Mouse (Mus musculus): ENCODE data around the gene Gm29776.

Gm29776 gene

DNA sequence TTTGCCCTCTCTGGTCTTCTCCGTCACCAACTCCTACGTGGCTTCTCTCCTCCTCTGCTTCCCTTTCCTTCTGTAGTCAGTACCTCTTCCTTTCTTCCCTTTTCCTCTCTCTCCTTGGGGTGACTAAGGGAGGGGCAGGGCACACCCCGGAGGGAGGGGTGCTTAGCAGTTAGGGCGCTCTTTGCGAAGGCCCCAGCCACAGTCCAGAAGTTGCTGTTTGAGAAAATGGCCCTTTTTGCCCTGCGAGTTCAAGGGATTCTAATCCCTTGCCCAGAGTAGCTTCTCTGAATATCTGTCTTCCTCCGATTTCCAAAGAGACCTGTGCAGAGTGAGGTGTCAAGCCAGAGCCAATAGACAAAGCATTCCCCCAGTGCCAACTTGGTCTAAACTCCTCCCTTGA lies 13.4 kb upstream of the Gm29776 start, which contains the start of gene Cebpe:
Gene Cebpe (minus strand): TSS at position 101 of the 400 bp plus-strand sequence.
- no peak for DNase-seq (ENCODE audit: extremely low read depth, low read depth, low spot score)

DNA sequence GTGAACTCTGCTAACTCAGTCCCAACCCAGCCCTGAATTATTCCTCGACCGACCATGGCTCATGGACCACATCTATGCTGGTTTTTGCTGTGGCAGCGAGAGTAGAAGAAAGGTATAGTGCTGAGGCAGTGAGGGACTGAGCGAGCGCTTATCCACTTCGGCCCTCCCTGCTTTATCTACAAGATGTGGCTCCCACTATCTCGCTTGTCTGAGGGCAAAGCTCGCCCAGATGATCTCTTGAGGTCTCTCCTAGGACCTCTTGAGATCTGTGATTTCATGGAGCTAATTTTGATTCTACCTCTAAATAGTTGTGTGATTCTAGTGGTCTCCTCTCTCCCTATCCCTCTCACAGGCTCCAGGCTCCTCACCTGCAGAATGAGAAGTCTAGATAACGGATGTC lies 10.4 kb upstream of the Gm29776 start:
- DNase-seq (ENCODE audit: extremely low read depth, low read depth, low spot score) = no peak

DNA sequence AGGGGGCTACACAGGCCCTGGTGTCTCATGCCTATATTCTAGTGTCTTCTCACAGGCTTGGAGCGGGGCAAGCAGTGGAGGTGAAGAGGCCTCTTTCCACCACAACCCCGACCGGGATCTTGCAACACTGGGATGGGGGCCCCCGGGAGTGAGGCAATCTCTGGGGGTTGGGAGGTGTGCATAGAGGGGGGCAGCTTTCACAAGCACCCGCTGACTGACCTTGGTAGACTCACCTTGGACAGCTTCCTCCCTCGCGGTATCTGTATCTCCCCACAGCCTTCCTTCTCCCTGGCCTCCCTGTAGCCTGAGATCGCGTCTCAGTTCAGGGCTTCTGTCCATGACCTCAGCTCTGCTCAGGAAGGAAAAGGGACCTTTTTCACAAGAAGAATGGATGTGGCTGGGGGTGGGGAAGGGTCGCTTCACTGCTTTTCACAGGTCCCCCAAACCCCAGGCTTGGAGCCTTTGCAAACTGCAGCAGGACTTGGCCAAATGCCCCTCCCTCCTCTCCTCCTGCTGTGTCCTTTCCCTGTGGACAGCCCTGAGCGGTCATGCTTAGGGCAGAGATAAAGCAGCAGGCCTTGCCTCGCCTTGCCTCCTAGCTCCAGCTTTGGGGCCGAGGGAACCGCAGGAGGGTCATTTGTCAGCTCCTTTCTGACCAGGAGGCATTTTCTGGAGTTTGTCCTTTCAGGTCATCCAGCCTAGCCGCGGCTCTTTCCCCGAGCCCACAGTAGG lies 8.1 kb upstream of the Gm29776 start:
- DNase-seq (ENCODE audit: extremely low read depth, low read depth, low spot score) = no peak

DNA sequence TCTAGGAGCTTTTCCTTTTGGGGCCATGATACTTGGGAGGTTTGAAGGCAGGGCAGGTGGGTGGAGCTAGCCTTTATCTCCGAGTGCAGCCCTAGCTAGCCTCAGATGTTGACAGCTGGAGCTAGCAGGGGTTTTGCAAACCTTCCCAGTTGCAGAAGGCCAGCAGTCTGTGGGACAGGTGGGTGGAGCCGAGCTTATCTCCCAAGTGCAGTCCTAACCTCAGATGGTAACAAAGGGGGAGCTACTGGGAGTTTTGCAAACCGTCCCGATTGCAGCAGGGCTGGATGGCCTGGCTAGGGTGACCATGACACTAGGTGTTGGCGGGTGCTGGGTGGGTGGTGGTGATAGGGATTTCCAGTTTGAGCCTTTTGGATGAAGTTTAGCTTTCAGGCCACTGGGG lies 7.2 kb upstream of the Gm29776 start:
- DNase-seq (ENCODE audit: extremely low read depth, low read depth, low spot score) = no peak

DNA sequence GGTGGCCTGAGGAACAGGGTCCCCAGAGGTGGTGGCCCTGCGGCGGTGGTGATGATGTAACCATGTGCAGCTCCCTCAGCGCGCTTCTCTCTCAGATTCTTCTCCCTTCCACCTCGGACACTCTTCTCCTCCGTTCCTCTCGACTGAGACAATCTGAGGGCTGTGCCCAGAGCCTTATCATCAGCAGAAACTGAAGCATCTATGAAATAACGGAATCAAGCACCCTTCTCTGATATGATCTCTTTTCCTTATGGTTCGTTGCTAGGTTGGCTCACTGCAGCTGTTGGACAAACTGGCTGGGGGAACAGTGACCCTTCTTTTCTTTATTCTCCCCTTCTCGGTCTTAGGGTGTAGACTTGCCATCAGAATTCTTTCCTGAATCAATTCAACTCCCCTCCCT lies 4.6 kb upstream of the Gm29776 start:
- no peak for DNase-seq (ENCODE audit: extremely low read depth, low read depth, low spot score)

DNA sequence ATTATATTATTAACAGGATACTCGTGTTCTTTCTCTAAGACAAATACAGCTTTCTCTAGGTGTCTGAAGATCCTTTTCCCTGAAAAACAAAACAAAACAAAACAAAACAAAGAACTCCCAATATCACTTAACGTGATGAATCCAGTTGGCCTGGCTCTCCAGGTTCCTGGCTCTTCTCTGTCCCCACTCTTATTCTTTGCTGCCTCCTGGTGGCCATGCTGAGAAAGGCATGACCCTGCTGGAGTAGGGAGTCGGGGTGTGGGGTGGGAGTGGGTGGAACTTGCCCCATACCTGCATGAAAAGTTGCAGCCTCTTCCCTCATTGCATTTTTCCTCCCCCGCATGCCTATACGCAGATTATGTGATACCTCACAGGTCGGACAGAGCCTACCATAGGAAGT lies 2.7 kb upstream of the Gm29776 start:
- DNase-seq (ENCODE audit: extremely low read depth, low read depth, low spot score) = no peak

DNA sequence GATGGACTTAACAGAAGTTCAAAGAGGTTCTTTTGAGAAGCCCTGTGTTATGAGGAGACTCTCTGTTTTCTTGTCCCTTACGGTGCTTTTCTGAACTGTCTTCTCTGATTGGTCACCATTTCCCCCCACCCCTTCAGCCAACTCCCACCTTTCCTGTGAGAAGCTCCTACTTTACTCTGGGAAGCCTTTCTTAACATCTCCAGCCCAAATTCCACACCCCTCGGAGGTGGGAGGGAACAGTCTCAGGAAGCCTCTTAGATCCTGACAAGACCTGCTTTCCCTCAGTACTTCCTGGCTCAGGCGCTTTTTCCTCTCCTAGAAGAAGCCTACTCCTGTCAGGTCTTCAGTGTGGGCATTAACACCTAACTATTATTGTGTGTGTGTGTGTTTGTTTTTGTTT lies 953 bp upstream of the Gm29776 start:
- no peak for DNase-seq (ENCODE audit: extremely low read depth, low read depth, low spot score)

DNA sequence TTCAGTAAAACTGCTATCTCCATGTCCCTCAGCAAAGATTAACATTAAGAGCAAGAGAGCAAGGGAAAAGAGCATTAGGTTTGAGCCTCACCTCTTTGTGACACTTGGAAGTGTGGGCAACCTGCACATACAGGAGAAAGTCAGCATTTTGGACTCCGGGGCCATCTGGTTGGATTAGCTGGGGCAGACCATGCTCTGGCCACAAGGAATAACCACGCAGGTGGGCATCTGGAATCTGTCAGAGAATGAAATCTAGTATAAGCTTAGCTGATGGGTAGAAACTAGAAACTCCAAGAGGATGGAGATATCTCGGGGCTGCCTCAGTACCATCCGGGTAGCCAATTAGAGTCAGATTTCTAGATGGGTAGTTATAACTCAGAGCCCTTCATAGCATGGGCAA lies 1.9 kb downstream of the Gm29776 start:
- DNase-seq (ENCODE audit: extremely low read depth, low read depth, low spot score) = no peak

DNA sequence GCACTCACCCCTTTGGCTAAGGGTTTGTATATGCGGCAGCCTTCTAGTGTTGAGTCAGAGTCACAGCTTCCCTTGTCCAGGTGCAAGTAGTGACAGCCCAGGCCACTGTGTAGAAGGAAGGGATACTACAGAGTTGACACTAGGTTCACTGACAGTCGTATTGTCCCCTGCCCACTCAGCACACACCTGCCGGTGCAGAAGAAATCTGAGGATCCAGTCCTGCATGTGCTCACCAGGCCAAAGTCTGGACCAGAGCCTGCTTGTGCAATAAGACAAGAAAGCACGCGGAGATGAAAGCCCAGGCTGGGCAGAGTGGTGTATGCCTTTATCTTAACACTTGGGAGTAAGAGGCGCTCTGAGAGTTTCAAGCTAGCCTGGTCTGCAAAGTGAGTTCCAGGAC lies 3.6 kb downstream of the Gm29776 start:
- DNase-seq (ENCODE audit: extremely low read depth, low read depth, low spot score) = no peak

DNA sequence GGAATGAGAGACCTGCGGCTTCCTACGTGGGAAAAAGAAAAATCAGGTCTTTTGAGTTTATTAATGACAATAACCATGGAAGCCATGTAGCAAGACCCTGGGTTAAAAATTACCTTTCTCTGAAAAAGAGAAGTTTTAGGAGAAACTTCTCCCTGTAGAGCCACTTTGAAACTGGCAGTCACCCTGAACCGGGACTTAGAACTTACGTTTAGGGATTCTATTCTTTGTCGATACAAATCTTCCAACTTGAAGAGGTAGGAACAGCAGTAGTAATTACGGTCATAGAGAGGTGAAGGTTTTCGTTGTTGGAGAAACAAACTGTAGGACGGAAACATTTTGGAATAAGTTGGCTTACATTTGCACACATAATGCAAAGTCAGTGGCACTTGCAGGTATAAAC lies 11.4 kb downstream of the Gm29776 start:
- DNase-seq (ENCODE audit: extremely low read depth, low read depth, low spot score) = no peak

DNA sequence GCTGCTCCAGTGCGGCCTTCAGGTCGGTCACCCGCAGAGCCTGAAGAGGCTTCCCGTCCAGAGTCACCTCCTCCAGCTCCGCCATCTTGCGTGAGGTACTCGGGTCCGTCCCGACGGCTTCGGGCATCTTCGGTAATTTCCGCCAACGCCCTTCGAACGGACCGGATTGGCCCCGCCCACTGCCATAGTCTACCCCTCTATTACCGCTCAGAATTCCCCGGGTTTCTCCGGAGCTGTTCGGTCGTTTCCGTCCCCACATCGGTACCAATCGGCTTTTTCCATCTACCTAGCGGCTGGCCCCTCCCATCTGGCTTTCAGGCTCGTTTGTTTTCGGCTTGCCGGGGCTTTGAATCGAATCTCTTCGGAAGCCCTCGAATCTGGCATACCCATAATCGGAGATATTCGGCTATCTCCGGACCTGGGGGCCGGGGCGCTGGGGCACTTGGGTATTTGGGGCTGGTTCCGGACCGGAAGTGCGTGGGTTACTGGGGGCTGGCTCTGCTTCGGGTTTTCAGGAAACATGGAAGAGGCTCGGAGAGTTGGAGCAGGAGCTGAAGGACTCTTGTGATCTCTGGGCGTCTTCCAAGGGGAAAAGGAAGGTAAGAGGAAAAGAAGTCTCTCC lies 12.0 kb downstream of the Gm29776 start, which contains the start of gene Acin1:
Gene Acin1 (minus strand): TSS at position 410 of the 622 bp plus-strand sequence.
- DNase-seq (ENCODE audit: extremely low read depth, low read depth, low spot score) = peak; percentile 82

DNA sequence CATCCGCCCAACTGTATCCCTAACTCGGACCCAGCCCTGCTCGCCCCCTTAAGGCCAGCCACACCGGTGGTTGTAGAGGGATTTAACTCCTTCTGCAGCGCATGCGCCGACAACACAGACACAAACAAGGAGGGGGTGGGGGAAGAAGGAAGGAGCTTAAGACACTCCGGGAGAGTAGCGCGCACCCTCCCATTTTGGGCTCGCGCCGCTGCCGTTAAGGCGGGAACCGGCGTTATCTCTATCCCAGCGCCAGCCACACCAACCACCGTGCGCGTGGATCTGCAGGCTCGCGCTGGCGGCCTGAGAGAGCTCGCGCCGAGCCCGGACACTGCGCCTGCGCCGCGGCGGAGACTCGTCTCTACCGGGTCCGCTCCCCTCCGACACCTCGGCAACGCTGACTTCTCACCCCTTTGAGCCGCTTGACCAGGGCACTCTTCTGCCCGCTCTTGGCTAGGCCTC lies 12.5 kb downstream of the Gm29776 start, which contains the start of gene 1700123O20Rik:
Gene 1700123O20Rik (plus strand): TSS at position 154 of the 459 bp plus-strand sequence.
- no peak for DNase-seq (ENCODE audit: extremely low read depth, low read depth, low spot score)

DNA sequence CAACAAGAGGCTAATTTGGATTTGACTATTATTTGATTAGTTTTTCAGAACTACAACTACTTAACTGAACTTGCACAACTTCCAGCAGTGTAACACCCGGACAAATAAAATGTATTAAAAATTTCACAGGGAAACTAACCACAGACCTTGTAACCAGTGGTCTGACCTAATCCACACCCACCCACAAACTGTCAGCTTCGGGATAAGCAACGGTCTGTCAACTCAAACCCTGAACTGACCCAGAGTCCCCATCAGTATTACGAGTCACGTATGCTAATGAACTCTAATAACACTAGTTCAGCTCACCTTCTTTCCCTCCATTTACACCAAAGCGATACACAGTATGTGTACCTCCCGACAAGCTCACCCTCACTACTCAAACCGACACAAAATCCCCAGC lies 13.2 kb downstream of the Gm29776 start:
- no peak for DNase-seq (ENCODE audit: extremely low read depth, low read depth, low spot score)

DNA sequence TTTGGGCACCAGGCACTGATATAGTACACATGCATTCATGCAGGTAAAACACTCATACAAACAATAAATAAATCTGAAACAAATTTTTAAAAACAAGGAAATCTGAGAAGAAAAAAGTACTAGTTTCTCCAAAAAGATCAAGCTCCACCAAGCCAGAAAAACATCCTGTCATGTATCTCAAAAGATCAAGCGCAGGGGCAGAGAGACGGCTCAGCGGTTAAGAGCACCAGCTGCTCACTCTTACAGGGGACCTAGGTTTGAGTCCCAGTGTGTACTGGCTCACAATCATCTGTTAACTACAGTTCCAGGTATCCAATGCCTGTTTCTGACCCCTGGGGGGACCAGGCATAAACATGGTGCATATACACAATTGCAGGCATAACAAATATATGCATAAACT lies 16.2 kb downstream of the Gm29776 start:
- DNase-seq (ENCODE audit: extremely low read depth, low read depth, low spot score) = no peak

DNA sequence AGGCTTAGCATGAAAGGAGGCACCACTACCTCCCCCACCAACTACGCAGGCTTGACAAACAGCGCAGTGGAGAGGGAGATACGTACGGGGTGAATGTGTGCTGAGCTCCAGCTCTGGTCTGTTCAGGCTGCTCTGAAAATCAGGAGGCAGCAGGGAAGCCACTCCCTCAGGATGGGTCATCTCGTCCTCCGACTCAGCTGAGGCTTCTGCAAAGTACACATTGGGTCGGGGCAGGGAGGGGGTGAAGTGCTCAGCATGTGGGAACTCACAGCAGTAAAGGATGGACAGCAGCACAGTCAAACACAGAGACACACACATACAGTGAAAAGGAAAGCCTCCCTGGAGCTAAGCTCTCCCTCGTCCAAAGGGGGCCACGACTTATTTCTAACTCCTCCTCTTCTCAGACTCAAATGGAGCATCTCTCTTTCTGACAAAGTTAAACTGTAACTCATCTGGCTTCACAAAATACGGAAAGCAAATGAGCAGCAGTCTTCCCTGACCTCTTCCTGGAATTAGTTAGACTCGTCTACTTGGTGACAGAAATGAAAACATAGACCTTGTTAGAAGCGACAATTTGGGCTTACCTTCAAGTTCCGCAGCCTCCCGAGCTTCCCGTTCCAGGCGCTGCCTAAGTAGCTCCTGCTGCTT lies 19.9 kb downstream of the Gm29776 start:
- DNase-seq (ENCODE audit: extremely low read depth, low read depth, low spot score) = no peak

DNA sequence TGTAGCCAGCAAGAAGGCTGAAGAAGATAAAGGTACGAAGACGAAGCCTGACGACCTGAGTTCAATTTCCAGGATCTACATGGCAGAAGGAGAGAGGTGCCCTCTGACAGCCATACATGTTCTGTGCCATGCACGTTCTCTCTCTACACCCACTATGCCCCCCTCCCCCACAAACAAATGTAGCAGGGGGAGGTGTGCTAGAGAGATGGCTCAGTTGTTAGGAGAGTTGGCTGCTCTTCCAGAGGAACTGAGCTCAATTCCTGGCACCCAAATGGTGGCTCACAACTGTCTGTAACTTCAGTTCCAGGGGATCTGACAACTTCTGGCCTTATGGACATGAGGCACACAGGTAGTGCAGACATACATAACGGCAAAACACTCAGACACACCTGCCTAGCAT lies 22.3 kb downstream of the Gm29776 start:
- no peak for DNase-seq (ENCODE audit: extremely low read depth, low read depth, low spot score)

DNA sequence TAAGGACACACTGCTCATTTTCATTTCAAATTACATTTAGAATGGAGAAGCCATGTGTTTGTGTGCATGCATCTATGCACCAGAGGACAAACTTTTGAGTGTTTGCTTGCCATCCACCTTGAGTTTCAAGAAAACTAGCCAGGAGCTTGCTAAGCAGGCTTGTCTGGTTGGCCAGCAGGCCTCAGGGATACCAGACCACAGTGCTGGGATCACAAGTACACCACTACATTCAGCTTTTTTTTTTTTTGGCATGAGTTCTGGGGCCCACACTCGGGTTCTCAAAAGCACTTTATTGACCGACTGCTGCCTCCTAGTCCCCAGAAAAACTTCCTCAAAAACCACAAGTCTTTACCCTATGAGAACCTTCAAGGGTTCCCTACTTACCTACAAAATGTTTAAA lies 24.3 kb downstream of the Gm29776 start:
- DNase-seq (ENCODE audit: extremely low read depth, low read depth, low spot score) = no peak

DNA sequence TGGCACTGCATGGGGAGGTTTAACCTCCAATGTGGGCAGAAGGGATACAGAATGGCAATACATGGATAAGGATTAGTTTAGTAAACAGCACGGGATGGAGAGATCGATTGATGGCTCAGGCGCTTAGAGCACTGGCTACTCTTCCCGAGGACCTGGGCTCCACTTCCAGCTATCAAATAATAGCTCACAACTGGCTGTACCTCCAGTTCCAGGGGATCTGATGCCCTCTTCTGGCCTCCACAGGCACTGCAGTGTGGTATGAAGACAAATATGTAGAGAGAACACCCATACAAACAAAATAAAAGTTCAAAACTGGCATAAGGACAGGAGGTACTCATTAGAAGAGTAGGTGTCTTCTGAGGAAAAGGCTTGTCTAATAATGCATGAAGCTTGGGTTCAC lies 29.3 kb downstream of the Gm29776 start:
- no peak for DNase-seq (ENCODE audit: extremely low read depth, low read depth, low spot score)

DNA sequence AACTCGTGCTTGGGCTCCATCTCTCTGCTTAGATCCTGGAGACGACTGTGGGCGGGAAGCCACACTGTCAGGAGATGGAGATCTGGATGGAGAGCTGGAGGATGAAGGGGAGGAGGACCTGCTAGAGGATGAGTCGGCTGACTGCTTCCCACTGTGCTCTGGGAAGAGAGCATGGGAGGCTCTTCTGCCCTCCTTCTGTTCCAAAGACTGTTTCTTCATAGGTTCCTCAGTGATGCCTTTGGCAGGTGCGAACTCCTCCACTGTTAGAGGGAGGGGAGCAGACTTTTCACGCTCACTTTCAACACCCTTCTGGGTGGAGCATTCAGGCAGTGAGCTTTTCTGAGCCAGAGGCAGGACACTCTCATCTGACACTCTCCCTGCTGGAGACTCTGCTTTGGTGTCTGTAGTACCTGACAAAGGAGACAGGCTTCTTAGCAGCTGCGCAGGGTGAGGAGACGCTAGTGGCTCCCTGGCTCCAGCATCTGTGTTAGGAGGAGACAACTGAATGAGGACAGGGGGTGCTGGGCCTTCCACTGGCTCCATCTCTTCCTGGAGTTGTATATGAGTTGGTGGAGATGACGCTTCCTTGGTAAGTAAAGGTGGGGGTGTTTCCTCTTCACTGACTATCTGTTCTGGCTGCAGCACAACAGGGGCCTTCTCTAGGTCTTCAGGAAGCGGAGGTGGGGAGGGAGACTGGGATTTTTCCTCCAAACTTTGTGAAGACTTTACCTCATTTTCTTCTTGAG lies 34.0 kb downstream of the Gm29776 start:
- no peak for DNase-seq (ENCODE audit: extremely low read depth, low read depth, low spot score)

DNA sequence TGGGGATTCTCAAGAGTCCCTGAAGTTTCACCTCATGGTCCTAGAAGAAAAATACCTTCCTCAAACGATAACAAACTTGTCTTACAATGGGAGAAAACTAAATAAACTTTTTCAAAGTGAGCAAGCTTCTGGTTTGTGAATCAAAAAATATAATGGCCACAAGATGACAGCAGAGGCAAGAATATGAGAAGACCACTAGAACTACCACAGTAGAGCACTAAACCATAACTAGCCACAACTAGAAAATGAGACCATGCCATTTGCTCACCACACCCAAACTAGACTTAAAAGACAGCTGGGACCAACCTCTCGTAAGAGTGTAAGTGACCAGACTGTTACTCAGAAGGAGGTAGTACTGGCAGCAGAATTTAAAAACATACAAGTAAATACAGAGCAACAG lies 38.6 kb downstream of the Gm29776 start:
- DNase-seq (ENCODE audit: extremely low read depth, low read depth, low spot score) = no peak

DNA sequence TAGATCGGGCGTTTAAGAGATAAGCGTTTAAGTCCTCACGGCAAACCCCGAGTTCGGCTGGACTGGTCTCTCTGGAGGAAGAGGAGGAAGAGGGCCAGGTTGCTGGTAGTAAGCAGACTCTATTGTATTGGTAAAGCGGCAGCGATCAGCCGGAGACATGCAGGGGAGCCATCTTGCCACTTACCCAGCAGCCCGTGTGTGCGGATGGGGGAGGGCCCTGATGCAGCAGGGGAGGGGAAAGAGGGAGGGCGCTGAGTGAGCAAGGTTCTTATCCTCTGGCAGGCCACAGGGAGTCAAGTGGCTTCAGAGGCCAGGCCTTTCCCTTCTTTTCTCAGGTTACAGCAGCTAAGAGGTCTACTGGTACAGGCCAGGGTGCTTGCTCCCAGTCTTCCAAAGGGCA lies 45.1 kb downstream of the Gm29776 start:
- no peak for DNase-seq (ENCODE audit: extremely low read depth, low read depth, low spot score)

All from fat pad, adult 2 months (tissue).